Mouse (Mus musculus) liver, adult 2 months (tissue): ENCODE measurements at regions not wholly inside any gene's neighbourhood (a gene's known extent, or its start where the extent isn't known, plus 50 kb on each side); places are given as distances from the start of the nearest gene placed in this dataset.

Experiments used
- CTCF ChIP-seq: fragments of 200-500 bp; IDR thresholded peaks from 2 replicates; pipeline ENCODE4 v1.5.1; 2011; ENCODE audit warnings: low read depth, low read length, control low read depth
- POLR2A ChIP-seq: fragments of 200-500 bp; IDR thresholded peaks from 2 replicates; pipeline ENCODE4 v1.6.1; 2011; ENCODE audit warnings: low read length, control low read depth; ENCODE audit not compliant: insufficient read depth; ENCODE audit errors: extremely low read depth

GRCm38 (mm10) chr6:143487003-143487402, 320.0 kb downstream of the Etnk1 start:
- TF ChIP-seq CTCF: no peak
- TF ChIP-seq POLR2A: no peak
